Mouse (Mus musculus): Measurements from ENCODE around the gene Tmem214.

DNA sequence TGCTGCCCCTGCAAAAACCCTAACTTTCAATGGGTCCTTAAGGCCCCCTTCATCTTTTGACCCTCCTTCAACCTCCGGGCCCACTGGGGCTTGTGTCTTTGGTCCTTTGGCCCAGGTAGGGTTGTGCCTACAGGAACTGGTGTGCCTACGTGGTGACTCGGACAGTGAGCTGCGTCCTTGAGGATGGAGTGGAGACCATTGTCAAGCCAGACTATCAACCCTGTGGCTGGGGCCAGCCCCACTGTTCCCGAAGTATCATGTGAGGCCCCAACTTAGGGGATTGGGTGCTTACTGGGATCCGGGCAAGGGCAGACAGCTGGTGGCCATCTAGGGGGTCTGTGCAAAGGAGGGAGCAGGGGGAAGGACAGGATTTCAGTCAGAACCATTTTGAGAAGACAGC, 47.0 kb downstream of the Tmem214 start:
- TF ChIP-seq CTCF (IDR thresholded peaks at IDR 0.05; ENCODE audit: borderline replicate concordance, insufficient read depth, low read length) (no peak), POLR2A (IDR thresholded peaks at IDR 0.05; ENCODE audit: low read depth, low read length) (no peak)

Data from embryonic fibroblast, embryonic 13.5 days (primary cell).